Mouse (Mus musculus): ENCODE data around the gene Hspa4.
"Not testable (repeated sequence)": the region's sequence is repeated elsewhere in the genome, so short reads cannot be mapped to it uniquely, and the experiment has no call there.

Hspa4 gene

GRCm38 (mm10) chr11:53300330-53301166 is at the start of gene Hspa4:
Hspa4 (minus strand) TSS chr11:53300457.
- in situ Hi-C loops (cut with MboI, MseI): loop anchor here in 1 of 2 experiments (5.0 kb wide), 1 partner anchor 462 kb away; no protein-coding TSS in a partner anchor

- in situ Hi-C loops (cut with MboI, MseI): no loop called here
Observed at GRCm38 (mm10) chr11:53345738-53346137, 45.5 kb upstream of the Hspa4 start.

DNA sequence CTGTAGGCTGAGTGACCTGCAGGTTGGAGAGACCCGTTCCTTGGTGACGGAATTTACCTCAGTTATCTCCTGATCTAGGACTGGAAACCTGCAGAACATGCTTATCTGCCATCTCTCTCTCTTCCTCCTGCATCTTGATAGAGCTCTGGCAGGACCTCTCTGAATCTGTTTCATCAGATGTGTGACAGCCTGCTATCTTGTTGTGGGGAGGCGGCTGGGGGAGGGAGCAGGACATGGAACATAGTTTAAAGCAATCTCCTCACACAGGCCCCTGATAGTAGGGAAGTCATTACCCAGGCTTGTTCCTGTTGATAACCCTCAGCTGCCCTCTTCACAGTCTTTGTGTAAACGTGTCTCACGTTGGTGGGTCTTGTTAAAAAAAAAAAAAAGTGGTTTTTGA is 45.1 kb upstream of the Hspa4 start:
- in situ Hi-C loops (cut with MboI, MseI): no loop called here

GRCm38 (mm10) chr11:53342711-53343110 is 42.5 kb upstream of the Hspa4 start:
- in situ Hi-C loops (cut with MboI, MseI): no loop called here

DNA sequence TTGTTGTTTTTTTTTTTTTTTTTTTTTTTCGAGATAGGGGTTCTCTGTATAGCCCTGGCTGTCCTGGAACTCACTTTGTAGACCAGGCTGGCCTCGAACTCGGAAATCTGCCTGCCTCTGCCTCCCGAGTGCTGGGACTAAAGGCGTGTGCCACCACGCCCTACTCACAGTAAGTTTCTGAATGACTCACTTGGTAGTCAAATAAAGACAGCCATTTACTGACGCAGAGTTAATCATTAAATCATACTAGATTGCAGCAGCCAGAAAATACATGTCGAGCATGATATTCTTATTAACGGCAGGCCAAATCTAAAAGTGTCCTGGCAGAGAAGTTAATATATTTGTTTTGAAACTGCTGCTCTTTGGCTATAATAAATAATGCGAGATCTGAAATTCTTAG is 40.8 kb upstream of the Hspa4 start:
- in situ Hi-C loops (cut with MboI, MseI): not testable (repeated sequence)

- in situ Hi-C loops (cut with MboI, MseI): no loop called here
Observed at GRCm38 (mm10) chr11:53337684-53338083, 37.4 kb upstream of the Hspa4 start.

GRCm38 (mm10) chr11:53336924-53337323 is 36.7 kb upstream of the Hspa4 start:
- in situ Hi-C loops (cut with MboI, MseI): no loop called here

DNA sequence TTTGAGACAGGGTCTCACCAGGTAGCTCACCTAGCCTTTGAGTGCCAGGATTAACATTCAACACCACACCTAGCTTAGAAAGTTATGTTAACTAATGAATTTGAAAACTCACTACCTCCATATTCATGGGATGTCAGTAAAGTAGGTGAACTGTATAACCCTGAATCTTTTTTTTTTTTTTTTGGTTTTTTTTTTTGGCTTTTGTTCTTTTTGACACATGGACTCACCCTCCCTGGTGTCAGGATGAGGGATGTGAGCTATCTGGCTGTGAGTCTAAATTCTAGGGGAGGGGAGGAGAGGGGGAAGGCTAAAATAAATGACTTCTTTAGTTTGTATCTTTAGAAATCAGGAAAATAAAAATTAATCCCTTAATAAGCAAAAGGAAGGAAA is 35.9 kb upstream of the Hspa4 start:
- in situ Hi-C loops (cut with MboI, MseI): no loop called here

GRCm38 (mm10) chr11:53335505-53336181 is 35.4 kb upstream of the Hspa4 start:
- in situ Hi-C loops (cut with MboI, MseI): no loop called here

DNA sequence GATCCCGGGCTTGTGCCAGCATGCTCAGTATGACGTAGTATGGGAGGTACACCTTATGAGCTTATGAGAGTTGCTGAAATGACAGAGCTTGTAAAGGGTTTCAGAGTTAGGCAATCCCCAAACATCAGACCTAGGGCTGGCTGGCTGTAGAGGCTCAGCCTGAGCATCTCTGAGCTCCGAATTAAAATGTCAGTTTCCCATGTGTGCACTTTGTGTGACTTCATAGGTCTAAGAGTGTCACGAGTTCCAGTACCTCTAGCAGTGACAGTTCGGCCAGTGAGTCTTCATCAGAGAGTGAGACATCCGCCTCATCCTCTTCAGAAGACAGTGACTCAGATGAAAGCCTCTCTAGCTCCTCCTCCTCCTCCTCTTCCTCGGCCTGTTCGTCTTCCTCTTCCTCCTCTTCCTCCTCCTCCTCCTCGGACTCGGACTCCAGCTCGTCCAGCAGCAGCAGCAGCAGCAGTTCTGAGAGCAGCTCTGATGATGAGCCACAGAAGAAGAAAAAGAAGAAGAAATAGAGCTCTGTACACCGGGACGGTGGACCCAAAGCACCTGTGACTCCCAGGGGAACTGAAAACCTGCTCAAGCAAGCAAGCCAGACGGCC is 31.9 kb upstream of the Hspa4 start:
- in situ Hi-C loops (cut with MboI, MseI): no loop called here

GRCm38 (mm10) chr11:53331121-53331520 is 30.9 kb upstream of the Hspa4 start:
- in situ Hi-C loops (cut with MboI, MseI): no loop called here

GRCm38 (mm10) chr11:53330325-53330724 is 30.1 kb upstream of the Hspa4 start:
- in situ Hi-C loops (cut with MboI, MseI): no loop called here

DNA sequence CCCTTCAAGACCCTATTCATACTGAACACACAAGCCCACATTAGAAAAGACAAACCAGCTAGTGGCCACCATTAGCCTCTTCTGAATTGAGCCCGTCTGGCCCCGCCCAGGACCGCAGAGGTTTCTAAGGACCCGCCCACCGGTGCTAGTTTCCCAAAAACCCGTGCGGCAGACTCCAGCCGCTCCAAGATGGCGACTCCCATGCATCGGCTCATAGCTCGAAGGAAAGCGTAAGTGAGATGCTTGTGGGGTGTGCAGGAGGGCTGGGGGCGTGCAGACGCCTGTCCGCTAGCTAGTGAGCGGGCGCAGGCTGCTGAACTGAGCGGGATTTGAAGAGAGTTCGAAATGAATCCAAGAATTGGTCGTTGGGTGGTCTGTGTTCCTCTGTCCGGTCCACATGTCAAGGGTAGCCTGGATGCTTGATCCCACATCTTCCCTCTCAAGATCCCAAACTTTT is 24.3 kb upstream of the Hspa4 start, which contains the start of gene Zcchc10:
Gene Zcchc10, plus strand, starts transcription at position 168 of the 457 bp plus-strand sequence.
- in situ Hi-C loops (cut with MboI, MseI): no loop called here

DNA sequence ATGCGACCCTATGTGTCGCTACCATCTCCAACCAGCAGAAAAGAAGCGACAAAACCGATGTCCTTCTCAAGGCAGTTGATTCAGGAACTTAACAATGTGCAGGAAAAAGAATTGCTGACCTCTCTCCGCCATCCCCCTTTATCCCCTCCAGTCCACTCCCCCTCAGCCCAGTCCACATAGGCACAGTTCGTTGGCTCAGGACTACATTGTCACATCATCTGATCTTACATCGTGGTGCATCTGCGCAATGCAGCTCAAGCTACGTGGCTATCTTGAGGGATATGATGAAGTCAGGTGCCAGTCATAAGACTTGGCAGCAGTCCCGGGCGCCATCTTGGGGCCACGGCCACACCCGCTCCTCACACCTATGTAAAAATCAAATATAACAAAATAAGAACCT is 19.6 kb upstream of the Hspa4 start:
- in situ Hi-C loops (cut with MboI, MseI): loop anchor here in 1 of 2 experiments (10.0 kb wide), 1 partner anchor 1805 kb away; no protein-coding TSS in a partner anchor

- in situ Hi-C loops (cut with MboI, MseI): loop anchor here in 1 of 2 experiments (10.0 kb wide), 1 partner anchor 1804 kb away; no protein-coding TSS in a partner anchor
Observed at GRCm38 (mm10) chr11:53318568-53318967, 18.3 kb upstream of the Hspa4 start.

GRCm38 (mm10) chr11:53318041-53318440 is 17.8 kb upstream of the Hspa4 start:
- in situ Hi-C loops (cut with MboI, MseI): loop anchor here in 1 of 2 experiments (10.0 kb wide), 1 partner anchor 1803 kb away; no protein-coding TSS in a partner anchor

DNA sequence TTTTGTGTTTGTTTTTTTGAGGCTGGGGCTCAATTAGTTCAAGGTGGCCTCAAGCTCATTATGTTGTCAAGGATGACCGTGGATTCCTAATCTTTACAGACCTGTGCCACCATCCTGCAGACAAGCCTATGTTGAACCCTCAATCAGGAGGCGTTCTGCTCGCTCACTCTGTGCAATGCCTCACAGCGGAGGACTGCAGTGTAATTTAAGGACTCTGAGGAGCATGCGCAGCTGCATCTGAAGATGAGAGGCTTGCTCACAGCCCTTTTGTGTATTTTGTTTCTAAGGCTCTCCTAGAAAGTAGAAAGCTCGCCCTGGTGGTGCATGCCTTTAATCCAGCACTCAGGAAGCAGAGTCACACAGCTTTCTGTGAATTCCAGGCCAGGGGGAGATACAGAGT is 16.7 kb upstream of the Hspa4 start:
- in situ Hi-C loops (cut with MboI, MseI): loop anchor here in 1 of 2 experiments (10.0 kb wide), 1 partner anchor 1802 kb away; no protein-coding TSS in a partner anchor

DNA sequence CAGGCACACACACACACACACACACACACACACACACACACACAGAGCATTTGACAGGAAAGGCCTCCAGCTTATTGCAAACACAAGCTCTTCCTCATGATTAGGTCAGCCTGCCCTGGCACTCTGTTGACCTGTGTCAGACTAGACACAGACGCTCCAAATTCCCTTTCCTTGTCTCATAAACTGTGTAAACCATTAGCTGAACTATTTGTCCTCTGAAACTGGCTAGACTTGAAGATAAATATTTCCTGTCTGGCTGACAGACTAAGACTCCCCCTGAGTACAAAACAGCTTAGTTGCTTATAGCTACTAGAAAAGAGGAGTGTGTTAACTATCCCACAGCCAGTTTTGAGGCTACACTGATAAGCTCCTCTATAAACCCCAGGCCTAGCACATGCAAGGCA is 14.5 kb upstream of the Hspa4 start:
- in situ Hi-C loops (cut with MboI, MseI): loop anchor here in 1 of 2 experiments (10.0 kb wide), 1 partner anchor 1800 kb away; no protein-coding TSS in a partner anchor

DNA sequence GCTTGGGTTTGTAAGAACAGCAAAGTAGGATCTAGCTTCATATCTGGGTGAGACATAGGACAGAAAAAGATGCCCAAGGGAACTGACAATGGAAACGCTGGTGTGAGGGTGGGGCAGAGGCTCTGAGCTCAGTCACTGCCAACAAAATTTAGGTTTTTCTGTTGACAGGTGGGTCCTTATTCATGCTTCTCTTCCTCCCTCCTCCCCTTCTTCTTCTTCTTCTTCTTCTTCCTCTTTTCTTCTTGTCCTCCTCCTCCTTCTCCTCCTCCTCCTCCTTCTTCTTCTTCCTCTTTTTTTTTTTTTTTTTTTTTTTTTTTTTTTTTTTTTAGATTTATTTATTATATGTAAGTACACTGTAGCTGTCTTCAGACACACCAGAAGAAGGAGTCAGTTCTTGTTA is 12.6 kb upstream of the Hspa4 start:
- in situ Hi-C loops (cut with MboI, MseI): loop anchor here in 1 of 2 experiments (10.0 kb wide), 1 partner anchor 1798 kb away; no protein-coding TSS in a partner anchor

- in situ Hi-C loops (cut with MboI, MseI): loop anchor here in 1 of 2 experiments (10.0 kb wide), 1 partner anchor 1797 kb away; no protein-coding TSS in a partner anchor
Observed at GRCm38 (mm10) chr11:53311385-53311784, 11.1 kb upstream of the Hspa4 start.

GRCm38 (mm10) chr11:53308884-53309310 is 8.6 kb upstream of the Hspa4 start:
- in situ Hi-C loops (cut with MboI, MseI): no loop called here
